Mouse (Mus musculus) lung, adult 2 months (tissue): Measurements from ENCODE around the gene Naaladl2.

Experiments used
- CTCF ChIP-seq: fragments of 200-500 bp; IDR thresholded peaks from 2 replicates; pipeline ENCODE4 v1.5.1; 2011; ENCODE audit warnings: mild to moderate bottlenecking, low read length, control low read depth; ENCODE audit not compliant: insufficient read depth
- POLR2A ChIP-seq: fragments of 200-500 bp; IDR thresholded peaks from 2 replicates; pipeline ENCODE4 v1.6.1; 2011; ENCODE audit warnings: low read depth, mild to moderate bottlenecking, control low read depth, low read length, borderline replicate concordance; ENCODE audit errors: extremely low read depth

DNA sequence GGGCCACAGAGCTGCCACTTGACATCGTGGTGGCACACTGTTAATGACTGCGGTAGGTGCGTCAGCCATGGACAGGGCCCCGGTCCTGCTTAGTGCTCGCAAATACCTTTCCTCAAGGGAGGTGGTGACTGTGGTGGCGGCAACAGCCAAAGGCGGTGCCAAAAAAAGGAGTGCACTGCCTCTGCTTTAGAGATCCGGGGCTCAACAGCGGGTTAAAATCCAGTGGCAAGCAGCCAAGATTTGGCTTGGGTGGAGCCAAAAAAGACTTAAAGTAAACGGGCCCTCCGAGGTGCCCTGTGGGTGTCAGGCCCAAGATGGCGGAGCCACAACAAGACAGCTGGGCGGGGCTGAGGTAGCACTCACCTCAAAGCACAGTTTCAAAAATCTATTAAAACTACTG, 7.7 kb upstream of the Naaladl2 start:
- TF ChIP-seq CTCF (no peak), POLR2A (no peak)
